In genomic region chr9:114697072-114697471, GRCm38 (mm10) we compare ENCODE assay signal across 24 mouse cellular contexts. TPM values are rescaled to one million over a fixed set of nuclear protein-coding genes. Genes with fewer than 3 reads are reported as not detected.
A peak's percentile ranks its signal among the peaks of the same experiment; 100 is the strongest.
DNase-seq lines count a peak whose midpoint lies in the region; ATAC-seq and TF ChIP-seq lines count a peak whose summit lies in the region.
"Had no signal": no experiment of that assay in that cellular context is flagged by ENCODE, and none has a peak within 500 bp of the region (broad histone marks: within the 10 kb centered on the region; RNA-seq: fewer than 3 reads in every experiment).

No protein-coding gene starts in this region.

- H3K4me1 ChIP-seq in kidney, adult 2 months (ENCODE audit: control insufficient read depth, insufficient read depth, low read length): peaks cover 13% of the 10 kb centered on the region; the same call in 1 of the 2 replicates
- 0 out of 2 replicates have a peak, but pooled peaks cover 2% of the 10 kb centered on the region for H3K4me1 ChIP-seq in kidney, embryonic 15.5 days
- peaks cover 5% of the 10 kb centered on the region; the same call in 1 of the 2 replicates for H3K4me1 ChIP-seq in small intestine, adult 2 months (ENCODE audit: control insufficient read depth, insufficient read depth, insufficient read length, low read length)
- H3K4me1 ChIP-seq: forebrain, embryonic 10.5 days; forebrain, embryonic 13.5 days; hindbrain, embryonic 12.5 days had no signal

- no peak overlapping the region for H3K4me3 ChIP-seq in kidney, adult 2 months (ENCODE audit: insufficient read depth, low read depth, low read length)
- H3K4me3 ChIP-seq in kidney, embryonic 15.5 days (replicated peaks): no peak overlapping the region
- no peak overlapping the region for H3K4me3 ChIP-seq in left cerebral cortex, adult 2 months
- no peak overlapping the region for H3K4me3 ChIP-seq in small intestine, adult 2 months (ENCODE audit: low read depth, low read length)
- H3K4me3 ChIP-seq: forebrain, embryonic 10.5 days; forebrain, embryonic 13.5 days; gastrocnemius, adult 2 months; hindbrain, embryonic 12.5 days; hindbrain, embryonic 15.5 days had no signal

- intact Hi-C loops in left cerebral cortex, adult 2 months (cut with DNase I): no loop called here
- intact Hi-C loops in left cerebral cortex, postnatal 10 days (cut with DNase I): no loop called here

- H3K27me3 ChIP-seq in kidney, adult 2 months (replicated peaks; ENCODE audit: control insufficient read depth, insufficient read depth, low read length): no peaks in the 10 kb centered on the region
- no peaks in the 10 kb centered on the region for H3K27me3 ChIP-seq in kidney, embryonic 15.5 days
- H3K27me3 ChIP-seq in small intestine, adult 2 months (ENCODE audit: control insufficient read depth, insufficient read depth, low read length): no peaks in the 10 kb centered on the region
- H3K27me3 ChIP-seq: forebrain, embryonic 13.5 days; hindbrain, embryonic 12.5 days; hindbrain, embryonic 15.5 days had no signal

- no peak overlapping the region for H3K9ac ChIP-seq in kidney, embryonic 15.5 days
- H3K9ac ChIP-seq: forebrain, embryonic 13.5 days; hindbrain, embryonic 12.5 days; hindbrain, embryonic 15.5 days had no signal

- H3K27ac ChIP-seq in kidney, adult 2 months (ENCODE audit: insufficient read depth, low read depth, low read length): peak overlapping the region; percentile 19; the same call in 1 of the 2 replicates
- H3K27ac ChIP-seq in kidney, embryonic 15.5 days: no peak overlapping the region
- peak overlapping the region; percentile 9; the same call in 1 of the 2 replicates for H3K27ac ChIP-seq in left cerebral cortex, adult 2 months
- peak overlapping the region; percentile 64; the same call in 1 of the 2 replicates for H3K27ac ChIP-seq in small intestine, adult 2 months (ENCODE audit: insufficient read depth, low read depth, low read length)
- H3K27ac ChIP-seq: forebrain, embryonic 10.5 days; forebrain, embryonic 13.5 days; gastrocnemius, adult 2 months; hindbrain, embryonic 12.5 days; hindbrain, embryonic 15.5 days had no signal

- no peaks in the 10 kb centered on the region for H3K9me3 ChIP-seq in kidney, embryonic 15.5 days (replicated peaks)
- H3K9me3 ChIP-seq: forebrain, embryonic 10.5 days; forebrain, embryonic 13.5 days; hindbrain, embryonic 12.5 days; hindbrain, embryonic 15.5 days had no signal

- 79% methylated on average over 4 of the region's 4 CpGs for WGBS in kidney, adult 2 months
- 91% methylated on average over 4 of the region's 4 CpGs for WGBS in kidney, embryonic 15.5 days
- 83% methylated on average over 4 of the region's 4 CpGs for WGBS in small intestine, adult 2 months

- no peak for ATAC-seq in kidney, embryonic 15.5 days (replicated peaks; ENCODE audit: low FRiP score)
- ATAC-seq: CD4-positive, CD25-positive, alpha-beta regulatory T cell, adult 4 months; forebrain, embryonic 13.5 days; forebrain, embryonic 16.5 days had no signal

- no peak for TF ChIP-seq CTCF in kidney, adult 2 months (conservative IDR thresholded peaks at IDR 0.05; ENCODE audit: insufficient read depth, insufficient read length, low read depth, low read length)
- no peak for TF ChIP-seq CTCF in left cerebral cortex, adult 2 months (IDR thresholded peaks at IDR 0.05)
- no peak for TF ChIP-seq CTCF in small intestine, adult 2 months (IDR thresholded peaks at IDR 0.05; ENCODE audit: extremely low read depth, insufficient read length, insufficient replicate concordance, low read depth, low read length)

- no peak for TF ChIP-seq POLR2A in kidney, adult 2 months (IDR thresholded peaks at IDR 0.05; ENCODE audit: low read depth, low read length)
- no peak for TF ChIP-seq POLR2A in small intestine, adult 2 months (IDR thresholded peaks at IDR 0.05; ENCODE audit: low read depth, low read length)

- no peak for DNase-seq in kidney, adult 2 months
- no peak for DNase-seq in left cerebral cortex, adult 2 months (ENCODE audit: extremely low spot score in 1 of 2, low spot score in 2 of 2)
- DNase-seq in left cerebral cortex, postnatal 10 days (ENCODE audit: extremely low spot score in 1 of 2, low spot score in 2 of 2): no peak
- DNase-seq in right cerebral cortex, adult 18-20 months: peak; percentile 21
- no peak for DNase-seq in right cerebral cortex, adult 2 months (ENCODE audit: low spot score in 2 of 2)
- no peak for DNase-seq in embryo, embryonic 10.5 days (ENCODE audit: low spot score)
- DNase-seq: adrenal gland, adult 2 months; adrenal gland, postnatal 14 days; cerebellum, adult 11-12 months; cerebellum, adult 8-10 months; cerebellum, postnatal 10 days; cerebellum, postnatal 36 days; gastrocnemius, adult 2 months; gastrocnemius, postnatal 14 days; heart, adult 11 months had no signal

- H3K36me3 ChIP-seq in kidney, adult 2 months (ENCODE audit: control insufficient read depth, insufficient read depth, low read length): no peaks in the 10 kb centered on the region; the same call in 1 of the 2 replicates
- peaks cover 49% of the 10 kb centered on the region for H3K36me3 ChIP-seq in kidney, embryonic 15.5 days
- peaks cover 19% of the 10 kb centered on the region for H3K36me3 ChIP-seq in small intestine, adult 2 months (ENCODE audit: control insufficient read depth, insufficient read depth, low read length)

- H3K4me2 ChIP-seq in kidney, embryonic 15.5 days: no peak overlapping the region
- H3K4me2 ChIP-seq: forebrain, embryonic 13.5 days; heart, embryonic 11.5 days; hindbrain, embryonic 12.5 days; hindbrain, embryonic 15.5 days had no signal

RNA-seq across cellular contexts. Expression of gene Dync1li1, which starts 8.5 kb away (rescaled TPM):
- 21.3 and 24.6 TPM in 2 replicates for polyA plus RNA-seq in kidney, adult 2 months (2012; rRNA removed)
- polyA plus RNA-seq in kidney, embryonic 15.5 days (2015; fragmentation: Nextera tagmentation; extraction: Ambion mirVana): 62.2 and 67.5 TPM in 2 replicates
- 10 to 100 TPM; 87.7 to 91.9 TPM for total RNA-seq in left cerebral cortex, adult 2 months (2021)
- total RNA-seq in left cerebral cortex, postnatal 10 days (2021): 100 to 1,000 TPM; 110 to 118 TPM
- polyA plus RNA-seq in small intestine, adult 2 months (2012; rRNA removed): 9.9 and 18.7 TPM in 2 replicates

RNA-seq across cellular contexts. Expression of gene Cmtm6, which starts 33.8 kb away (rescaled TPM):
- 68.7 and 70.5 TPM in 2 replicates for polyA plus RNA-seq in kidney, adult 2 months (2012; rRNA removed)
- polyA plus RNA-seq in kidney, embryonic 15.5 days (2015; fragmentation: Nextera tagmentation; extraction: Ambion mirVana): 56.3 and 57.6 TPM in 2 replicates
- total RNA-seq in left cerebral cortex, adult 2 months (2021): 10 to 100 TPM; 19.8 to 22.4 TPM
- total RNA-seq in left cerebral cortex, postnatal 10 days (2021): 10 to 100 TPM; 24.5 to 25.5 TPM
- polyA plus RNA-seq in small intestine, adult 2 months (2012; rRNA removed): 26.6 and 46.1 TPM in 2 replicates

RNA-seq across cellular contexts. Expression of gene Cnot10, which starts 57.1 kb away (rescaled TPM):
- polyA plus RNA-seq in kidney, adult 2 months (2012; rRNA removed): 21.9 and 24.0 TPM in 2 replicates
- 66.3 and 68.7 TPM in 2 replicates for polyA plus RNA-seq in kidney, embryonic 15.5 days (2015; fragmentation: Nextera tagmentation; extraction: Ambion mirVana)
- total RNA-seq in left cerebral cortex, adult 2 months (2021): 10 to 100 TPM; 47.7 to 49.1 TPM
- total RNA-seq in left cerebral cortex, postnatal 10 days (2021): 10 to 100 TPM; 50.8 to 52.2 TPM
- polyA plus RNA-seq in small intestine, adult 2 months (2012; rRNA removed): 7.8 and 17.0 TPM in 2 replicates
